Mouse (Mus musculus): Measurements from ENCODE around the gene Ssr3.
"Not testable (repeated sequence)": the region's sequence is repeated elsewhere in the genome, so short reads cannot be mapped to it uniquely, and the experiment has no call there.

The Ssr3 gene

DNA sequence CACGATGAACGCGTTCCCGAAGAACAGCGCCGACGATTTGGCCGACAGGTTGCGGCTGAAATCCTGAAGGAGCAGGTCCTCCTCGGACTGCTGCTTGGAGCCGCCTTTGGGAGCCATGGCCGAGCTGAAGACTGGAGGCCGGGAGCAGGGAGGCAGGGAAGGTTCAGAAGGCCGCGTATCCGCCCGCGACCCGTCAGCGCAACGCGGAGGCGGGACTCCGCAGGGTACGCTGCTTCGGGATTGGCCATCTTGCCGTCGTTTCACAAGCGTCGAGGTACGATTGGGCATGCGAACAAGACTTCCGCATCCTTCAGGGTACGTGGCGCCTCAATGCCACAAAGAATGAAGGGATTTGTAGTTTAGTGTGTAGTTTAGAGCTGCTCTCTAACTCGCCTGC, at the start of gene Ssr3:
TSS of gene Ssr3 (minus strand) at position 203 of the 397 bp plus-strand sequence.
- peak; percentile 97 to 98 for DNase-seq

GRCm38 (mm10) chr3:65441586-65442111, 49.2 kb upstream of the Ssr3 start:
- DNase-seq: peak; percentile 31 to 63

DNA sequence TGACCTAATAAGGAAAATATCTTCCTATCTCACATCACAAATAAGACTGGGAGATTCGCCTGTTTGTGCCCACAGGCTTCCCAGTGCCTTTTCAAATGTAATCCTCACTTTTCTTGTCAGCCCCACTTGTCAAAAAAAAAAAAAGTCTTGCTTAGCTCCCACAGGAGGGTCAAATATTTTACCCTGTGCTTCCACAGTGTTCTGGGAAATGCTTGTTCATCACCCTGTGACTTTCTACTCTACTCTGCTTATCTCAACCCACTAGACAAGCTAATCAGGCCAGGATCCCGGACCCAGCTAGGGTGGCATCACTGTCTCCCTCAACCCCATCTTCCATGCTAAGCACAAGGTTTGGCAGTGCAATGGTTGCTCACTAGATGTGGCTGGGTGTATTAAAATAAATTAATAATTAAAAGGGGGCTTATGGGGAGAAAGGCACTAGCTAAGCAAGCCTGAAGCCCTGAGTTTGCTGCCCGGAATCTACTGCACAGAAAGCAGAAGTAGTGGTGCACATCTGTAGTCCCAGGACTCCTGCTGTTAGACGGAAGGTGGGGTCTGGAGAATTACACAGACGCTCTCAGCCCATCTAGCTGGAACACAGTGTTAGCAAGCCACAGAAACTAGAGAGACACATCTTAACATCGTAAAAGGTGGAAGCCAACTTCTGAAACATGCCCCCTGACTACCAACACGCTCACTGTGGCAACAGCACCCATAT, 46.2 kb upstream of the Ssr3 start:
- no peak for DNase-seq

- no peak for DNase-seq
Observed at GRCm38 (mm10) chr3:65435812-65436211, 43.4 kb upstream of the Ssr3 start.

- no peak for DNase-seq
Observed at GRCm38 (mm10) chr3:65435101-65435571, 42.7 kb upstream of the Ssr3 start.

DNA sequence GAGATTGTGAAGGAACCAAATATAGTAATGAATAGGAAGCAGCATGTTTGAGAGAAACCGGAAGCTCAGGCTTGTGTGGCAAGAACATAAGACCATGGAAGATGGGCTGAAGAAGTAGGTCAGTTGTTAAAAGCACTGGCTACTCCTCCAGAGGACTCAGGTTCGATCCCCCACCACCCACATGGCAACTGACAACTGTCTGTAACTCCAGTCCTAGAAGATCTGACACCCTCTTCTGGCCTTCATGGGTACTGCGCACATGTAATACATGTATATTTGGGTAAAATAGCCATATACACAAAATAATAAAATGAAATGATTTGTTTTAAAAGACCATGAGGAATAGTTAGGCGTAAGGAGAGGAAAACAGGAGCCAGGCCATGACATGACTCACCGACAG, 39.8 kb upstream of the Ssr3 start:
- DNase-seq: peak in 1 of 2 experiments; percentile 12

- DNase-seq: no peak
Observed at GRCm38 (mm10) chr3:65419706-65420105, 27.3 kb upstream of the Ssr3 start.

DNA sequence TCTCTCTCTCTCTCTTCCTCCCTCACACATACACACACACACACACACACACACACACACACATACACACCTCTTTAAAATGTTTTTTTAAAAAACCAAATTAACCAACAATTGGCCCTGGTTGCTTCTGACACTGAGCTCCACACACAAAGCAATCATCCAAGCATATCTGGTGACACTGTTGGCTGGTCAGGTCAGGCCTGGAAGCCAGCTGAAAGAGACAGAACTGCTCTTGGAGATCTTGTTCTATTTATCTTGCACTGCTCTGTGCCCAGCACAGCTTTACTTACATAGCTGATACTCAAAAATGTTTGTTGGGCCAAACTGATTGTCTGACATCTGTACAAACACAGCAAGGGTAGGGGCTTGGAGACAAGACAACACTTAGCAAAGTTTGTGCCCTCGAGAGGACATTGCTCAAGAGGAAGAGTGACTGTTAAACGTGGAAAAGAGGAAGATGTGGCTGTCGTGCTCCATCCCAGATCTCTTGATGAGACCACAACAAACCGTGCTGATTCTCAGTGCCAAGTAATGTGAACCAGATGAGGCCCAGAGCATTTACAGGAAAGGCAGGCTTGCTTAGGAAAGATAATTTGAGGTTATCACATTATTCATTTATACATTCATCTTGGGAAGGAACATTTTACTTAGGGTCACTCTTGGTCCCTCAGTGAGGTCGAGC, 25.6 kb upstream of the Ssr3 start:
- no peak for DNase-seq

GRCm38 (mm10) chr3:65416571-65416970, 24.1 kb upstream of the Ssr3 start:
- no peak for DNase-seq

GRCm38 (mm10) chr3:65407891-65408290, 15.5 kb upstream of the Ssr3 start:
- no peak for DNase-seq

GRCm38 (mm10) chr3:65405781-65406180, 13.4 kb upstream of the Ssr3 start:
- peak; percentile 33 to 49 for DNase-seq

GRCm38 (mm10) chr3:65397566-65397965, 5.1 kb upstream of the Ssr3 start:
- DNase-seq: no peak

- DNase-seq: no peak
Observed at GRCm38 (mm10) chr3:65396835-65397504, 4.5 kb upstream of the Ssr3 start.

DNA sequence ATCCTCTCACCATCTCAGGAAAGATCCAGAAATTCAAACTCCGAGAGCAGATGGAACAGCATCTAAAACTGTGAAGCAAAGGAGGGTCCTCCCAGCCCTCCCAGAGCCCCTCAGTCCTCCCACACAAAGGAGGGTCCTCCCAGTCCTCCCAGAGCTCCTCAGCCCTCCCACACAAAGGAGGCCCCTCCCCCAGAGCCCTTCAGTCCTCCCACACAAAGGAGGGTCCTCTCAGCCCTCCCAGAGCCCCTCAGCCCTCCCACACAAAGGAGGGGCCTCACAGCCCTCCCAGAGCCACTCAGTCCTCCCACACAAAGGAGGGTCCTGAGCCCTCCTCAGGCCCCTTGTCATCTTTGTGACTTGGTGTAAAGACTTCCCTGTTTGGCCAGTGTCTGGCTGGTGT, 2.7 kb upstream of the Ssr3 start:
- not testable (repeated sequence) for DNase-seq

DNA sequence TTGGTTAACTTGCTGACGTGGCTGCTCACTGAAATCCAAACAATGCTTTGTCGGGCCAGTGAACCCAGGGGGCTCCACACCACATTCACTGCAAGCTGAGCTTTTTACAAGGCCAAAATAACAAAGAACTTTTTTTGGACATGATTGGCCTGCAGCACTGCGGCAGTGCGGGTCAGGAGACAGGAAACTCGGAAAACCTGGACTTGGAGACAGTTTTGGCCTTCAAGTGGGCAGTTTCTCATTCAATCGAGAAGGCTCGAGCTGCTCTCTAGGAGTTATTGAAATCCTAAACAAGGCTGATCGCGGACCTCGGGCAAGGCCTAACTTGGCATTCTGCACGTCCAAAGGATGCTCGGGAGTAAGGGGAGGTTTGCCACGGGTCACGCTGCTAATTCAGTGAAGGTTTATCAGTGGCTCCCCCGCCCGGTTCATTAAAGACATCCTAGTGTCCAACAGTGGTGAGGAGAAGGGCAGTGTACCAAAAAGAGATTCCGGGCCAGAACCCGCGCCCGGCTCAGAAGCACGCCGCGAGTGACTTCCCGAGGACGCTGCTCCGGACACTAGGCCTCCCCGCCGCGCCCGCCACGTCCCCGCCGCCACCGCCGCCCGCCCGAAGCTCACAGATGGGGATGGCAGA, 521 bp downstream of the Ssr3 start:
- no peak for DNase-seq

DNA sequence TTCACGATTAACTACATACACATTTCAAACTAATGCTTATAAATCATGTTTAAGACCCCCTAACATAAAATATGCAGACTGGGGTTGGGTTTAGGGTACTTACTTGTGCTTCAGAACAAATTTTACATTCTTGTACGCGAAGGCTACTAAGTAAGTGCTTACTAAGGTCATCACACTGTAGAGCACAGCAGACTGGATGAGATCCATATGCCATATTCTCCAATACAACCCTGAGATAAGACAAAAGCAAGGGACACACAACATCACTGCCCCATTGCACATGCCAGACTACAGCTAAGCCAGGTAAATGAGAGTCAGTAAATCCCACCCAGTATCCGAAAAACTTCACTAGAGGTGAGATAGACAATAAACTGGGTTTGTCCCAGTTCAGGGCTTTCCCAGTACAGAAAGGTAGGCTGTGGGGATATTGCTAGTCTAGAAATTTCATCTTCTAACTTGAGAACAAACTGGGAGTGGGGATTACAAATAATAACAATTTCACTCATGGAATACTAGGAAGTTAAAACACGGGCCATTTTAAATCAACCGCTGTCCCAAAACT, 1.1 kb downstream of the Ssr3 start:
- no peak for DNase-seq

DNA sequence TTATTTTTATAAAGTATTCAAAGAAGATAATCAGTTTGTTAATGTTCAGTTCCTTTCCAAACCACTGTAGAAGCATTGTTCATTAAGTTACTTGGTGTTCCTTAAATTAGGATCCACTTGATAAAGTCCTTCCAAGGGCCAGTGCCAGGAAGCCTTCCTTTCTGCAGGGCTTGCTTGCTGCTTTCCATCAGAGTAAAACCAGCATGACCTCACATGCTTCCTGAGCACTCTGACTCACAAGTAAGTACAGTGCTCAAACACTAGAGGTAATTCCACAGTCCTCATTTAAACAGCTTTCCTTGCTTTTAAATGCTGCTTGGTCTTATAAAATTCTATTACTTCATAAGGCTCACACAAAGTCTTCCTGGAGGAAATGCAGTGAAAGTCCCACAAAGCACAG, 6.7 kb downstream of the Ssr3 start:
- no peak for DNase-seq

- DNase-seq: no peak
Observed at GRCm38 (mm10) chr3:65384431-65384830, 8.0 kb downstream of the Ssr3 start.

DNA sequence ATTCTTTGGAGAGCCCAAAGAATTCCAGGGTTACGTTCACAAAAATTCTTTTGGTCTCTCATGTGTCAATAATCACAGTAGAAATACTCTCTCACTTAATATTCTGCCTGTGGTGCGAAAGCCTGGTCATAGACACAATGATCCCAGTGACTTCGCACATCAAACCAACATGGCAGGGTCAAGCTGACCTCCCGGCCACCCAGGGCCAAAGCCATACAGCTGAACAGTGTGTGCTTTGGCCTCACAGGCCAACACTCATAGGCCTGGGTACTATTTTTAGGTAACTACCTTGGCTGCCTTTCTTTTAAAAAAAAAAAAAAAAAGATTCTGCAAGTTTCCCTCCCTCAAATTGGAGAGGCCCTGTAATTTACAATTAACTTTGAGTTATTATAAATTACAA, 11.3 kb downstream of the Ssr3 start:
- no peak for DNase-seq

DNA sequence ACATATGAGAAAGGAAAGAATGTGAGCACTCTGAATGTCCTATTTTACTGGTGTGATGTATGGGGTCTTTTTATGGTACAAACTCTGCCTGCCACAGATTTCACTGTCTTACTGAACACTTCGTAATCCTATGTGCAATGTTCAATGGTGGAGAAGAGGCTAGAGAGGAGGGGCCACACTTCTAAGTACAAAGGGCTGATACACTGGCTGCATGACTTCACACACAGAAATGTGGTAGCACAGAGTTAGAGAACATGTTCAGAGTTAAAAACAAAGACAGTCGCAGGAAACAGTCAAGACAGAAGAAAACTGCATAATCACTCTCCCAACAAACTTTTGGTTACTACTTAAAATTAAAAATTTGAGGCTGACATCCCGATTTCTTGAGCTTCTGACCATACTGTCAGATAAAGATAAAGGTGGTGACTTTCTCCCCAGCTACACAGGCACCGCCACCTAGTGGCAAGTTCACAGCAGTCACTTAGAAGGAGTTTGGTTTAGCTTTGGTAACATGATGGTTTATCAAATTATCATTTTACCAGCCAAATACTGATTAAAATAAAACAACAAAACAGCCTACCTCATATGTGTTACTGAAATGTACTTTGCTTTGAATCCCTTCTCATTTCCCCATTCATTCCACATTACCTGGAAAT, 12.4 kb downstream of the Ssr3 start:
- DNase-seq: peak; percentile 73 to 77

DNA sequence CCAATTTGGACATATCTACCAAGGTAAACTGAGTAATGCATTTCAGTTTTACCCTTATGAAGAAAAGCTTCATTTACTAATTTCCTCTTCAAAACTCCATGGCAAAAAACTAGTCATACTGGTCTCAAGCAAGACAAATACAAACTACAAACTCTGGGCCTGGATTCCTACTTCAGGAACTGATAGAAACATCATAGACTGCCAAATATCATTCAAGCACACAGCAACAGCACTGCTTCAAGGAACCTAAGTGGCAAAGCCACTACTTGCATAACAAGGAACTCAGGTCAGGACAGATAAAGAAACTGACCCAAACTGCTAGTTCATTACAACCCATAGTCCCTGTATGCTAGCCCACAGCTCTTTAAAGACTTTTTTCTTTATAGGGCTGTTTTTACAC, 13.7 kb downstream of the Ssr3 start:
- no peak for DNase-seq

- no peak for DNase-seq
Observed at GRCm38 (mm10) chr3:65374729-65375128, 17.7 kb downstream of the Ssr3 start.

All from cerebellum, postnatal 14 days (tissue).